Mouse (Mus musculus) megakaryocyte, adult 5-6 weeks (primary cell): ENCODE data around the gene Lhfpl3. TPM values are rescaled to one million over a fixed set of nuclear protein-coding genes. Genes with fewer than 3 reads are reported as not detected.
"Not testable (repeated sequence)": the region's sequence is repeated elsewhere in the genome, so short reads cannot be mapped to it uniquely, and the experiment has no call there.

Experiments
- ATAC-seq: 2 replicates; pipeline ENCODE4 v1.8.0; 2016; ENCODE audit warnings: mild to moderate bottlenecking, inconsistent platforms; ENCODE audit not compliant: poor library complexity, severe bottlenecking
- total RNA-seq, 2 experiments: library from RNA; stranded (forward) in 1 of 2; stranded (reverse) in 1 of 2; fragments of 153-499, 151-499 nt in 1 of 2; fragments of 221-1000, 200-1000 nt in 1 of 2; gene quantifications; 2 replicates each; pipeline versions ENCODE4 v1.2.3 to v1.2.4; 2015 to 2017

Gene Lhfpl3
- total RNA-seq (2015) (not detected in 2 replicates), total RNA-seq (2017) (not detected in 2 replicates)

DNA sequence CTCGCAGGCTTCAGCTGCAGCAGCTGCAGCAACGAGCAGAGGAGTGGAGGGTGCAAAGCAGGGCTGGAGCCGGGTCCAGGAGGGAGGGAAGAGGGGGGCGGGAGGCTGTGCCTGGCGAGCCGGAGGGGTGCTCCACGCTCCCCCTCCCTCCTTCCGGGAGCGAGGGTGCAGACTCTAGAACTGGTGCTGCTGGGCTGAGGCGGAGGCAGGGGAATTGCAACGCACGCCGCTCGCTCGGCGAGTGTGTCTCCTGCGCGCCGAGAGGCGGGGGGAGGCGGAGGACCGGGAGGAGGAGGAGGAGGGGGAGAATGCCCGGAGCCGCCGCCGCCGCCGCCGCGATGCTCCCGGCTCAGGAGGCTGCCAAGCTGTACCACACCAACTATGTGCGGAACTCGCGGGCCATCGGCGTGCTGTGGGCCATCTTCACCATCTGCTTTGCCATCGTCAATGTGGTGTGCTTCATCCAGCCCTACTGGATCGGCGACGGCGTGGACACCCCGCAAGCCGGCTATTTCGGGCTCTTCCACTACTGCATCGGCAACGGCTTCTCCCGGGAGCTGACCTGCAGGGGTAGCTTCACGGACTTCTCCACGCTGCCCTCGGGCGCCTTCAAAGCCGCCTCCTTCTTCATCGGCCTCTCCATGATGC lies at the start of gene Lhfpl3:
Lhfpl3 (plus strand) TSS at position 175 of the 648 bp plus-strand sequence.
- no peak for ATAC-seq

DNA sequence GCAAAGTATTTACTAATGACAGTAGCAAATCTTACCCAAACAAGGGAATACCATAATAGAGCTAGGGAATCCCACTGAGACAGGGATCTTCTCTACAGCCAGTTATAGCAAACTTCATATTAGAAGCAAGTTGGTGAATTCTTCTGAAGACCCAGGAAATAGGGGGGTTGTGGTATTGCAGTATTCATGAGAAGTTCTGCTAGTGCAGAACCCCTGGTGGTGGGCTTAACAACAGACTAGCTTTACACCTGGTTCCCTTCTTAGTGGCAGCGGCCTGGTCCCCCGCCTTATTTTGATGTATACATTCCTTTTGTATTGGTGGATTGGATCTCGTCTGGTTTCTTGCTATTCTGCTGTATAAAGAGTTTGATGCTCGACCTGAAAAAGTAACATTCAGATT lies 39.6 kb upstream of the Lhfpl3 start:
- not testable (repeated sequence) for ATAC-seq

GRCm38 (mm10) chr5:22745529-22745884 lies 352 bp upstream of the Lhfpl3 start:
- ATAC-seq: no peak

GRCm38 (mm10) chr5:22746533-22747021 lies 718 bp downstream of the Lhfpl3 start:
- no peak for ATAC-seq

- ATAC-seq: no peak
Measured at GRCm38 (mm10) chr5:22747305-22747704, 1.4 kb downstream of the Lhfpl3 start.

GRCm38 (mm10) chr5:22757261-22757660 lies 11.4 kb downstream of the Lhfpl3 start:
- ATAC-seq: no peak

DNA sequence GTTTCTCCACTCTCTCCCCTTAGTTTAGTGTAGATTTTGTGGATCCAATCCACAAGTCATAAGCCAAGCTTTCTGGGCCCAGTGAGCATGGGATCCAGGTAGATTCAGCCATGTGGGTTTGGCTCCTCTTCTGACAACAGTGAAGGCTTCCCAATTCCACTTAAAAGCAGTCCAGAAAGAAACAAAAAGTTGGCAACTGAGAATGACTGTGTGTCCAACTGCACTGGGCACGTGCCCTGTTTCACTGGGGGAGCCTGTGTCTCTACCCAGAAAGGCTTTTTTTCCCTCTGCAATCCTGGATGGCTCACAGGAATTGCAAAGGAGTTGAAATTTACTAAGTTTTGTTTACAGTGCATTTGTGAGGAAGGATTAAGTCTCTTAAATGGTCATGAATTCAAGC lies 24.9 kb downstream of the Lhfpl3 start:
- no peak for ATAC-seq

DNA sequence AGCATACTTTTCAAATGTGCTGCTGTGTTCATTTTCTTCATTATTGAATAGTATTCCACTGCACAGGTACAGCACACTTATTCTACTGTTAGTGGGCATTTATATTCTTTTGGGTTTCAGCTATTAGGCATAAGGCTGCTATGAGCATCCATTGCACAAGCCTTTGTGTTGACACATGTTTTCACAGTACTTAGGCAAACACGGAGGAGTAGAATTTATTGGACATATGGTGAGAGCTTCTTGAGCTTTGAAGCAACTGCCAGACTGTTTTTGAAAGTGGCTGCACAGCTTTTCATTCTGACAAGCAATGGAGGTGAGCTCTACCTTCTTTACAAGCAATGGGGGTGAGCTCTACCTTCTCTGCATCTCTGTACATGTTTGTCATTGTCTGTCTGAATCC lies 49.5 kb downstream of the Lhfpl3 start:
- no peak for ATAC-seq

DNA sequence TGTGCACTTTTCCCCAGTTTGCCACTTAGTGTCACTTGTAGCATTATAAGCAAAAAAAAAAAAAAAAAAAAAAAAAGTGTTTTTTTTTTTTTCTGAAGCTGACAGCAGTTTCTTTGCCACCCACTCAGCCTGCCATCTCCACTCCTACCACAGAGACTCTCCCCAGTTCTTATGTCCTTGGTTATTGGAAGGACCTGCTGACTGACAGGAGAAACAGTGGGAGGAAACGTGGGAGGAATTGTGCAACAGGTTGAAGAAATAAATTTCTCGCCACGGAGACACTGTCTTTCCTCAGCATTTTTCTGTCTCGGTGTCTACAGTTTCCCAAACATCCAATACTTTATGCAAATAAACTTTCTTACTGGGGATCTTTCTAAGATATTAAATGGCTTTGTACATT lies 67.6 kb downstream of the Lhfpl3 start:
- ATAC-seq: no peak

GRCm38 (mm10) chr5:22829822-22830450 lies 84.1 kb downstream of the Lhfpl3 start:
- no peak for ATAC-seq

- no peak for ATAC-seq
Measured at GRCm38 (mm10) chr5:22851572-22851971, 105.7 kb downstream of the Lhfpl3 start.

DNA sequence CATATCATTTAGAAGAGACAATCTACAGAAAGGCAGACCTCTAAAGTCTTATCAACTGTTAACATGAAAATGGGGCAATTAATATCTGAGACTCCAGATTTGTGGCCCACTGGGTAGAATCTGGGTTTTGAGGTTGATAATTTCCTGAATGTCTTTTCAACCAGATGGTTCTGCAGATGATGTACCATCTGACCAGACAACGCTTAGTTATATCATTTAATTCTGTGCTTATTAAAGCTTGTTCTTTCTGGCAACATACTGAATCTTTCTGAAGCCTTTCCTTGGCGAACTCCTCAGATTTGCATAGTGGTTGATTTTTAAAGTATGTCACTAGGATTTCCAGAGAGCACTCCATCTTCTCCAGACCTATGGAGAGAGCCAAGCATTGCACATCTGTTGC lies 107.6 kb downstream of the Lhfpl3 start:
- ATAC-seq: no peak

GRCm38 (mm10) chr5:22856480-22856879 lies 110.6 kb downstream of the Lhfpl3 start:
- no peak for ATAC-seq

DNA sequence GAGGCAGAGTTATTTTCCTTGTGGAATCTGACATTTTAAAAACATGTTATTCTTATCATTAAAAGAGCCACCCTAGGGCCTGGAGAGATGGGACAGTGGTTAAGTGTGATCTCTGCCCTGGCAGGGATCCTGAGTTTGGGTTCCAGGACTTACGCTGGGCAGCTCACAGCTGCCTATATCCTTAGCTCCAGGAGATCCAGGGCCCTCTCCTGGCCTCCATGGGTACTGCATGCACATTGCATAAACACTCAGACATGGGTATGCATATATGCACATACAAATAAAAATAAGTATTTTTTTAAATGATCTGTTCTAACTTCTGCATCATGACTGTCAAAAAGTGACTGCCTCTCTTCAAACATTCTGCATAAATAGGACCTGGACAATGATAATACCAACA lies 115.5 kb downstream of the Lhfpl3 start:
- ATAC-seq: no peak

DNA sequence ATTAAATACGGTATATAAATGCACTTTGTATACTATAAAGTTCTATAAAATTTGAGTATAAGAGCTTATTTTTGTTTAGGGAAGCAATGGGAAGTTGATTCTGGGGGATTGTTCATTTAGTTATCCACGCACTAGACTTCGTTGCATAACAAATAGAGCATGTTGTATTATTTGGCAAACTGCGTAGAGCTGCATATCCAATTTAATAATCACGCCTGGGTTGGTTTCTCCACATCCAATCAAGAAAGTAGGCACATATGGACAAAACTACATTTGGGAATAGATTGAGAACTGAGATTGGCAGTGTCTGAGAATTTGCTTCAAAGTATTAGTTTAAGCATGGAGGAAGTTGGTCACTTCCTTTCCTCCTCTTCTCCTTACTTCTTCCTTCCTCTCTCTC lies 123.2 kb downstream of the Lhfpl3 start:
- ATAC-seq: no peak

DNA sequence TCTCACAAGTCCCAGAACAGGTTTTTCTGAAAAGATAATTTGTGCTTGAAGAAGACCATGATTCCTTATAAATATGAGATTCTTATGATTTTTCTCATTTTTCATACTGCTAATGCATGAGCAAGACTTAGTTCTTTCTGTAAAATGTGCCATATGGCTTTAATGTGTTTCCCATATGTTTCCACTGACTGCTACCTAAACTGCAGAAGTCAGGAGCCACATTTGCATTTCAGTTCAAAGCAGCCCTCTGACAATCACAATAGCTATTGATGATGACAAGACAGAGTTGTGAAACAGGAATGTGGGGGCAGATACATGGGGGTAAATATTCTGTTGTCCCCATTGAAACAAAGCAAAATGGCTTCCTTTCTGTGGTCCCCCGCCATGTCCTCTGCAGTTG lies 126.6 kb downstream of the Lhfpl3 start:
- no peak for ATAC-seq

DNA sequence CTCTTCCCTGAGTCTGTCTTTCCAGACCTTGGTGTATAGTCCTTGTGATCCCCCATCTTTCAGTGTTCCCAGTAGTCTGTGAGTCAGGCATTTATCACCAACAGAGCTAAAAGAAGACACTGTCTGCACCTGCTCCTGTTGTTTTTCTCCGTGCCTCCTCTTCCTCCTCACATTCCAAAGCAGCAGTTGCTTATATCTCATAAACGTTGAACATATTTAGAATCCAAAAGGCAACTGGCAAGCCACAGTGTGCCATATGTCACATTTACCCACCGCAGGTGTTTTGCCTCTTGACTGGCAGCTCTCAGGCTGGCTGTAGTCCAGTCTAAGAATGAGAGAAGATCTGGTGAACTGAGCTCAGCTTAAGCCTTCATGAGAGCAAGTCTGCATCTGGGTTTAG lies 142.5 kb downstream of the Lhfpl3 start:
- no peak for ATAC-seq

GRCm38 (mm10) chr5:22889481-22889880 lies 143.6 kb downstream of the Lhfpl3 start:
- ATAC-seq: no peak

- no peak for ATAC-seq
Measured at GRCm38 (mm10) chr5:22897228-22897627, 151.4 kb downstream of the Lhfpl3 start.

GRCm38 (mm10) chr5:22897656-22898289 lies 151.9 kb downstream of the Lhfpl3 start:
- no peak for ATAC-seq

DNA sequence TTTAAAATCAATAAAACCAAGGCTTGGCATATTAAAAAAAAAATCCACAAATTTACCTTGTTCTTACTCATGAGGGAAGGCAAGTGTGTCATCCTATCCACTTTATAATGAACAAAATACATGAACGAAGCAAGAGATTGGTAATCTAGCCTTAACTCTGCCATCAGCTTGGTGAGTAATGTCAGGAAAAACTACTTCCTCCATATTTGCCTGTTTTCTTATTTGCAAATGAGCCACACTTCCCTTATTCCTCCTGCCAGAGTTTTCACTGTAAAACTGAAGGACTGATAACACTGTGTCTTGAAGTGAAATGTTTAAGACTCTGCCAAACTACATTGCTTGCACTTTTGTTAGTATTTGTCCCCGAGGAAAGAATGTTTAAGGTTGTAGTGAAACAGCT lies 152.7 kb downstream of the Lhfpl3 start:
- ATAC-seq: no peak

DNA sequence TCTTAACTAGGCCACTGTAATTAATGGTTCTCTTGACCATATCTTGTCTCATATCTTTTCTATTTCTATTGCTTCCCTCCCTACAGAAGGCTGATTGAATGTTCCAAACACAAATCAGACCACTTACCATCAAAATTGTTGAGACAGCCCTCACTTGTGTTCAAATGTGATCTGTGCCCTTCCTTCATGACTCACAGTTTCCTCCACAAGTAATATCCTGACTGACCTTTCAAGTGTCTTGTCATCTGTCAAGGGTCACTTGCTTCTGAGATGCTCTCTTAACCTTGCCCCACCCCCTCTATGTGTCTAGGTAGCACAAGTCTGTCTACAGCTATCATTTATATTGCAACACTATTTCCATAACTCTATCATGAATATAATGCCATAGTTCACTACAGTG lies 154.1 kb downstream of the Lhfpl3 start:
- no peak for ATAC-seq
